ENCODE assay signal across 16 mouse cellular contexts in genomic region chr7:19194676-19195075, GRCm38 (mm10). TPM values are rescaled to one million over a fixed set of nuclear protein-coding genes. Genes with fewer than 3 reads are reported as not detected.
DNase-seq lines count a peak whose midpoint lies in the region; ATAC-seq and TF ChIP-seq lines count a peak whose summit lies in the region.
"Had no signal": no experiment of that assay in that cellular context is flagged by ENCODE, and none has a peak within 500 bp of the region (broad histone marks: within the 10 kb centered on the region; RNA-seq: fewer than 3 reads in every experiment).

No protein-coding gene starts in this region.

- no peak overlapping the region for H3K27ac ChIP-seq in liver, embryonic 14.5 days
- no peak overlapping the region for H3K27ac ChIP-seq in bone marrow, adult 2 months (ENCODE audit: control insufficient read depth, insufficient read depth, low read depth, low read length, poor library complexity)
- H3K27ac ChIP-seq: embryonic facial prominence, embryonic 10.5 days; heart, embryonic 15.5 days; hindbrain, embryonic 13.5 days had no signal

- 75% methylated on average over 4 of the region's 4 CpGs for WGBS in liver, embryonic 14.5 days (ENCODE audit: insufficient replicate concordance)
- 89% methylated on average over 4 of the region's 4 CpGs for WGBS in bone marrow, adult 2 months

- TF ChIP-seq EP300 in liver, embryonic 14.5 days (IDR thresholded peaks at IDR 0.05; ENCODE audit: low read depth), result no peak

- no peak overlapping the region for H3K9ac ChIP-seq in liver, embryonic 14.5 days (replicated peaks)
- H3K9ac ChIP-seq: heart, embryonic 15.5 days; hindbrain, embryonic 13.5 days had no signal

- DNase-seq in CD4-positive, CD25-positive, alpha-beta regulatory T cell, adult 2 months (ENCODE audit: low read depth, low spot score), result peak; percentile 38
- no peak for DNase-seq in liver, embryonic 14.5 days (ENCODE audit: low read depth in 3 of 3, low spot score in 3 of 3)
- DNase-seq in liver, result no peak
- DNase-seq in B cell, adult 2 months, result peak; percentile 42 to 43
- DNase-seq in urinary bladder, postnatal 10 days (ENCODE audit: low spot score), result no peak
- DNase-seq: cerebellum, adult 8-10 months; kidney, adult 8-10 months; thymus, postnatal 25 days had no signal

- H3K36me3 ChIP-seq in liver, embryonic 14.5 days (replicated peaks; ENCODE audit: control insufficient read depth, insufficient read depth, low read depth), result no peaks in the 10 kb centered on the region

- no peak for ATAC-seq in CD4-positive, CD25-positive, alpha-beta regulatory T cell, adult 4 months
- no peak for ATAC-seq in liver, embryonic 14.5 days (ENCODE audit: insufficient read depth)
- no peak; the same call in 1 of the 2 replicates for ATAC-seq in megakaryocyte progenitor cell, adult 5-6 weeks (replicated peaks; ENCODE audit: poor library complexity)

- no peaks in the 10 kb centered on the region for H3K27me3 ChIP-seq in liver, embryonic 14.5 days (ENCODE audit: control insufficient read depth, insufficient read depth, low read length)
- H3K27me3 ChIP-seq: heart, embryonic 15.5 days; hindbrain, embryonic 13.5 days had no signal

- no peak overlapping the region for H3K4me2 ChIP-seq in liver, embryonic 14.5 days (ENCODE audit: low read depth)
- H3K4me2 ChIP-seq: heart, embryonic 15.5 days; hindbrain, embryonic 13.5 days had no signal

- no peaks in the 10 kb centered on the region for H3K9me3 ChIP-seq in liver, embryonic 14.5 days (ENCODE audit: control insufficient read depth, low read length)
- H3K9me3 ChIP-seq: heart, embryonic 15.5 days had no signal

- H3K4me3 ChIP-seq in liver, embryonic 14.5 days (ENCODE audit: insufficient read depth in 1 of 2, low read depth in 2 of 2, low read length in 2 of 2), result no peak overlapping the region
- no peak overlapping the region for H3K4me3 ChIP-seq in bone marrow, adult 2 months (replicated peaks; ENCODE audit: control insufficient read depth, low read depth, low read length)
- H3K4me3 ChIP-seq: embryonic facial prominence, embryonic 10.5 days; heart, embryonic 15.5 days; hindbrain, embryonic 13.5 days; myocyte had no signal

- peak; percentile 74 for TF ChIP-seq CTCF in liver, embryonic 14.5 days (IDR thresholded peaks at IDR 0.05; ENCODE audit: low read depth)
- peak; percentile 59 for TF ChIP-seq CTCF in bone marrow, adult 2 months (IDR thresholded peaks at IDR 0.05; ENCODE audit: control insufficient read depth, insufficient read depth, low read length)

- no peaks in the 10 kb centered on the region for H3K4me1 ChIP-seq in liver, embryonic 14.5 days (replicated peaks; ENCODE audit: control insufficient read depth in 2 of 2, insufficient read depth in 2 of 2, low read length in 1 of 2)
- H3K4me1 ChIP-seq in bone marrow, adult 2 months (ENCODE audit: control insufficient read depth, insufficient read depth, low read length), result no peaks in the 10 kb centered on the region
- H3K4me1 ChIP-seq: embryonic facial prominence, embryonic 10.5 days; hindbrain, embryonic 13.5 days had no signal

- TF ChIP-seq POLR2A in bone marrow, adult 2 months (IDR thresholded peaks at IDR 0.05; ENCODE audit: borderline replicate concordance, control insufficient read depth, low read depth, low read length), result no peak

RNA-seq across cellular contexts. Expression of gene Gpr4, which starts 17.7 kb away (rescaled TPM):
- polyA plus RNA-seq in CD4-positive, CD25-positive, alpha-beta regulatory T cell, adult 4 months (2017; shearing (Covaris generic)), result under 1 TPM in 1 of 2 experiments, not detected in 1; 0.11 TPM
- polyA plus RNA-seq in liver, embryonic 14.5 days (2012; rRNA removed), result 0.35 and 0.53 TPM in 2 replicates
- polyA plus RNA-seq in liver, embryonic 14.5 days (2014; fragmentation: Nextera tagmentation; extraction: Ambion mirVana), result 0.10 and 0.23 TPM in 2 replicates
- 0.34 and 0.70 TPM in 2 replicates for polyA plus RNA-seq in bone marrow, adult 2 months (2011; ENCODE audit: insufficient read depth, insufficient read length, low replicate concordance, missing spikeins)
- total RNA-seq in megakaryocyte progenitor cell, adult 5-6 weeks (2015), result 0.12 TPM in 1 of 2 replicates, not detected in the other
- not detected in 2 replicates for total RNA-seq in megakaryocyte progenitor cell, adult 5-6 weeks (2017)
- total RNA-seq: megakaryocyte-erythroid progenitor cell, adult 5-6 weeks had no signal

RNA-seq across cellular contexts. Expression of gene Eml2, which starts 18.5 kb away (rescaled TPM):
- 10 to 100 TPM in 1 of 2 experiments, 1 to 10 TPM in 1; 10.0 to 30.1 TPM for polyA plus RNA-seq in CD4-positive, CD25-positive, alpha-beta regulatory T cell, adult 4 months (2017; shearing (Covaris generic))
- polyA plus RNA-seq in liver, embryonic 14.5 days (2012; rRNA removed), result 6.1 and 7.3 TPM in 2 replicates
- polyA plus RNA-seq in liver, embryonic 14.5 days (2014; fragmentation: Nextera tagmentation; extraction: Ambion mirVana), result 0.98 and 1.3 TPM in 2 replicates
- polyA plus RNA-seq in bone marrow, adult 2 months (2011; ENCODE audit: insufficient read depth, insufficient read length, low replicate concordance, missing spikeins), result 14.2 and 33.1 TPM in 2 replicates
- 4.3 and 5.5 TPM in 2 replicates for total RNA-seq in megakaryocyte progenitor cell, adult 5-6 weeks (2015)
- total RNA-seq in megakaryocyte progenitor cell, adult 5-6 weeks (2017), result 8.0 and 15.1 TPM in 2 replicates

RNA-seq across cellular contexts. Expression of gene Gipr, which starts 28.7 kb away (rescaled TPM):
- not detected for polyA plus RNA-seq in CD4-positive, CD25-positive, alpha-beta regulatory T cell, adult 4 months (2017; shearing (Covaris generic))
- 0.05 and 0.16 TPM in 2 replicates for polyA plus RNA-seq in liver, embryonic 14.5 days (2012; rRNA removed)
- 0.10 TPM in 1 of 2 replicates, not detected in the other for polyA plus RNA-seq in liver, embryonic 14.5 days (2014; fragmentation: Nextera tagmentation; extraction: Ambion mirVana)
- 0.62 and 0.79 TPM in 2 replicates for polyA plus RNA-seq in bone marrow, adult 2 months (2011; ENCODE audit: insufficient read depth, insufficient read length, low replicate concordance, missing spikeins)
- total RNA-seq in megakaryocyte progenitor cell, adult 5-6 weeks (2015), result not detected in 2 replicates
- total RNA-seq in megakaryocyte progenitor cell, adult 5-6 weeks (2017), result not detected in 2 replicates
- total RNA-seq: megakaryocyte-erythroid progenitor cell, adult 5-6 weeks had no signal

RNA-seq across cellular contexts. Expression of gene Opa3, which starts 33.5 kb away (rescaled TPM):
- polyA plus RNA-seq in CD4-positive, CD25-positive, alpha-beta regulatory T cell, adult 4 months (2017; shearing (Covaris generic)), result 10 to 100 TPM; 15.2 to 24.0 TPM
- 8.3 and 9.1 TPM in 2 replicates for polyA plus RNA-seq in liver, embryonic 14.5 days (2012; rRNA removed)
- polyA plus RNA-seq in liver, embryonic 14.5 days (2014; fragmentation: Nextera tagmentation; extraction: Ambion mirVana), result 12.8 and 14.6 TPM in 2 replicates
- 7.5 and 8.5 TPM in 2 replicates for polyA plus RNA-seq in bone marrow, adult 2 months (2011; ENCODE audit: insufficient read depth, insufficient read length, low replicate concordance, missing spikeins)
- 12.4 and 16.1 TPM in 2 replicates for total RNA-seq in megakaryocyte progenitor cell, adult 5-6 weeks (2015)
- 19.9 and 25.0 TPM in 2 replicates for total RNA-seq in megakaryocyte progenitor cell, adult 5-6 weeks (2017)

RNA-seq across cellular contexts. Expression of gene Snrpd2, which starts 45.2 kb away (rescaled TPM):
- 10 to 100 TPM; 63.0 to 77.3 TPM for polyA plus RNA-seq in CD4-positive, CD25-positive, alpha-beta regulatory T cell, adult 4 months (2017; shearing (Covaris generic))
- polyA plus RNA-seq in liver, embryonic 14.5 days (2012; rRNA removed), result 40.7 and 67.5 TPM in 2 replicates
- 75.3 and 76.0 TPM in 2 replicates for polyA plus RNA-seq in liver, embryonic 14.5 days (2014; fragmentation: Nextera tagmentation; extraction: Ambion mirVana)
- polyA plus RNA-seq in bone marrow, adult 2 months (2011; ENCODE audit: insufficient read depth, insufficient read length, low replicate concordance, missing spikeins), result 56.3 and 58.6 TPM in 2 replicates
- total RNA-seq in megakaryocyte progenitor cell, adult 5-6 weeks (2015), result 106 and 117 TPM in 2 replicates
- 78.6 and 83.9 TPM in 2 replicates for total RNA-seq in megakaryocyte progenitor cell, adult 5-6 weeks (2017)

Comparison
In these comparisons a context has a peak if more than half of its experiments do, and no peak if none do; other contexts are left out.
1. DNase-seq: peak in CD4-positive, CD25-positive, alpha-beta regulatory T cell, adult 2 months (single experiment) and B cell, adult 2 months (2 of 2); none in liver, embryonic 14.5 days (0 of 3), liver (single experiment) and urinary bladder, postnatal 10 days (single experiment).